Mouse (Mus musculus): Measurements from ENCODE around the gene C4bp. TPM values are rescaled to one million over a fixed set of nuclear protein-coding genes. Genes with fewer than 3 reads are reported as not detected.
A peak's percentile ranks its signal among the peaks of the same experiment; 100 is the strongest.
"Not testable (repeated sequence)": the region's sequence is repeated elsewhere in the genome, so short reads cannot be mapped to it uniquely, and the experiment has no call there.

Gene C4bp
- under 1 TPM in 1 of 2 experiments, not detected in 1; 0.23 TPM for total RNA-seq (2021)
- long read RNA-seq, experiment 1, result 0 reads
- long read RNA-seq, experiment 2, result 0 reads

DNA sequence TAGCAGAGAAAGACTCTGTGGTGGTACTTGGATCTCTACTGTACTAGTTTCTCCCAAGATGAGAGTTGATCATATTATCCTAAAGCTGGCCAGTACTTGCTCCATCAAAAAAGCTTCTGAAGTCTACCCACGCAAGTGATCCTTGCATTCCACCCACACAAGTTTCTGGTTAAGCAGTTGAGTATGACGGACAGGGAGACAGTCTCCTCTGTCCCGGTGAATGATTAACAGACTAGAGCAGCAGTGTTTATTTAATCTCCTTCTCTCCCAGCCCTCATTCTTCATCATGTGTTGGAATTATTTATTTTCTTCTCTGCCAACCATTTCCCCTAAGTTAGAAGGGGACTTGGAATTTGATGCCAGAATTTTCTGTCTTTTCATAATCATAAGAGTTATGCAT is at the start of gene C4bp:
C4bp (minus strand) TSS at position 179 of the 400 bp plus-strand sequence.
- DNase-seq (ENCODE audit: low spot score in 2 of 2), result no peak

DNA sequence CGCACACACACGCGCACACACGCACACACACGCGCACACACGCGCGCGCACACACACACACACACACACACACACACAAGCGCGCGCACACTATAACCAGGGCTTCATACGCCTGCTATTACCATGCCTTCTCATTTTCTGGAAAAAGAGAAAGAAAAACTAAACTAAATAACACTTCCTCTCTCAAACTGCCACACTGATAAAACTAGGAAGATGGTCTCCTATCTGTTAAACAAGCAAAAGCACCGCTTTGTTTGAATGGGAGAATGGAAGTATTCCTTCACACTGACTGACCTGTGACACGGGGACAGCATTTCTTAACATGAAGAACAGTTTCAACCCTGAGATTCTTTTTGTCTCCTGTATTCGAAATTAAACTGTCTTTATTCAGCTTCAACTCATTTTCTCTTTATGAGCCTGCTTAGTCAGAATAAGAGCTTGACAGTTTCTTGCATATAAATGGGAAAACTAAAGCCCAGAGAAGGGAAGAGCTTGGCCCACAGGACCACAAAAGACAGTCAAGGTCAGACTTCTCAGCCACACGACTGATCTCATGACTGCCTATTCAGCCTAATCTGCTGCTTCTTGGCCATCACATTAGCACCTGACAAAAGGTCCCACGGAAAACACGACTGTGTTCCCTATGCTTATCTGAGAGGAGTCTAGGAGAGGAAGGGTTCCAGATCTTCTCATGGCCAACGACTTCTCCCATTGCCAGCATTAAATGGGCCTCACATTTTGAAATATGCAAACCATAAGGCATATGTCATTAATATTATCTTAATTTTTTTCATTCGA is 49.0 kb upstream of the C4bp start:
- no peak for DNase-seq (ENCODE audit: low spot score in 2 of 2)

DNA sequence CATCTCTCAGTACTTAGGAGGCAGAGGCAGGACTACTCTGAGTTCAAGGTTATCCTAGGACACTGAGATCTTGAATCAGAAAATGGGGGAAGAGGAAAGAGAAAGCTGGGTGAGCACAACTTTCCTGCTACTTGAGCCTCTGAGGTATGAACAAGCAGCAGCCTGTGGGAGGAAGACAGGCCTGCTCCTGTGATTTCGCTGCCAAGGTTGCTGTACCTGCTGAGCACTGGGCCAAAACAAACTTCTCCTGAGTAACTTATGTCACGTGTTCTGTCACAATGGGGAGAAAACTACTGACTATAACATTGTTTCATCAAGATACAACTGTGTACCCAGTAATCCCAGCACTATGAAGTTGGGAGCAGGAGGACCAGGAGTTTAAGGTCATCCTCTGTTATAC is 42.2 kb upstream of the C4bp start:
- no peak for DNase-seq (ENCODE audit: low spot score in 2 of 2)

DNA sequence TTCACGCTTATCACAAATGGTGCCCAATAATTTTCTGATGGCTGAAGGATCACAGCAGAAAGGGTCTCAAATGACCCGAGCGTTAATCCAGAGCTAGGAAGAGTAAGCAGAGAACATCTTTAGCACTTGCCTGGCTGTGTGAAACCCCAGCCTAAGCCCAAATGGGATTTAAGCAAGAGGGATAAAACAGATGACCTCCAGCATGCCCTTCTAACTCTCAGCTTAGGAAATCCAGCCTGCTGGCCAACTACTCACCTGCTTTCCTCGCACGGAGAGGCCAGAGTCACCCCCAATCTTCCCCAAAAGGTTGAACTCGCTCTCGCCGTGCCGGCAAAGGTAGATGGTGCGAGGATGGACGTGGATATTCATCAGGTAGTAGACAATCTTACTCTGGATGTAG is 40.5 kb upstream of the C4bp start:
- DNase-seq (ENCODE audit: low spot score in 2 of 2), result no peak

DNA sequence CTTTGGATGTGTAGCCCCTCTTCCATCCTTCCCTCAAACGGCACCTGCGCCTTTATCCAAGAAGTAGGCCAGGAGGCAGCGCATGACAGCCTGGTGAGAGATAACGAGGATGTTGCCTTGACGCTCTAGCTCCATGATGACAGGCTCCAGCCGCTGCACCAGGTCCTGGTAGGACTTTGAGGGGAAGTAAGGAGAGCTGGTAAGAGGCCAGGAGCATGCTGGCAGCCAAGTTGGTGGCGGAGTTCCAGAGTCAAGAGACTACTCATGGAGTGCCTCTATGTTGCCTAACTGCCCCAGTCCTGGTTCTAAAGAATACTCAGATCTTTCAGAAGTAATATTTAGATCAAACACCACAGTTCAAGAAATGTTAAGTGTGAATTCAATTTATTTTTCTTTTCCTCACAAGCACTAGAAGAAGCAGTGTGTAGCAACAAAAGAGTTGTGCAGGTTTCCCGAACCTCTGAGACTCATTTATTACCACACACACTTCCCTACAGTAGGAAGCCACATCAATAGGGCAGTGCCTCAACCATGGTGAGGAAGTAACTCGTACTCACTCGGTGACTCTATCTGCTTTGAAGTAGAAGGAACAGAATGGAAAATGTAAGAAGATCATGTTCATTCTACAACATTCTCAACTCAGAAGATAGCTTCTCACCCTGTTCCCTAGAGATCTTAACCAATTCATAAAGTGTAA is 38.7 kb upstream of the C4bp start:
- no peak for DNase-seq (ENCODE audit: low spot score in 2 of 2)

DNA sequence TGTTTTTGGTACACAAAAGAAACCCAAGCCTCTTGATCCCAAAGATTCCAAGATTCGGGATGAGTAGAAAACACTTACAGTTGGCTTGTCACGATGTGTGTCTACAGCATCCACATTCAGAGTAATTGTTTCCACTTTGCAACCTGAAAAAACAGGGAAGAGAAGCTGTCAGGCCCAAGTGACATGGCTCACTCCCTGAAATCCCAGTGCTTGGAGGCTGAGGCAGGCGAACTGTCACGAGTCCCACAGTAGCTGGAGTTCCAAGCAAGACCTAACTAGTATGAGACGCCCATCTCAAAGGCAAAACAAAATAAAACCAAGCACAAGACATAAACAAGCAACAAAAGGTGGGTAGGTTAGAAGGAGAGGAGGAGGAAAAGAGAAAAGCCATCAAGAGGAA is 37.2 kb upstream of the C4bp start:
- no peak for DNase-seq (ENCODE audit: low spot score in 2 of 2)

DNA sequence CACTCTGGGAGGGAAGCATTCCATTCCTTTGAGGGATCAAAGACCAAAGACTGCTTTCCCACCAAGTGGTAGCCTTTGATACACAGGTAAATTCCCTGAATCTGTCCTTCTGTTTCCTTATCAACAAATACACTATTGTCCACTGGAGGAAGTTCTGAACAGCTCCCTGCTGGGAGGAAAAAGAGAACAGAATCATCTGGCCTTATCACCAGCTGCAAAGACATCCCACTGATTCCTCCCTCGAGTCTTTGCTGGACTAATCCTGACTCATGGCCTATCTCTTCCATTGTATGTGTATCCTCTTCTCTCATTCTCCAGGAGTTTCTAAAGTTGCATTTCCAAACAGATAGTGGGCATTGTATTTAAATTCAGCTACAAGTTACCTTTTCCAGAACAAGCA is 22.5 kb upstream of the C4bp start:
- DNase-seq (ENCODE audit: low spot score in 2 of 2), result no peak

DNA sequence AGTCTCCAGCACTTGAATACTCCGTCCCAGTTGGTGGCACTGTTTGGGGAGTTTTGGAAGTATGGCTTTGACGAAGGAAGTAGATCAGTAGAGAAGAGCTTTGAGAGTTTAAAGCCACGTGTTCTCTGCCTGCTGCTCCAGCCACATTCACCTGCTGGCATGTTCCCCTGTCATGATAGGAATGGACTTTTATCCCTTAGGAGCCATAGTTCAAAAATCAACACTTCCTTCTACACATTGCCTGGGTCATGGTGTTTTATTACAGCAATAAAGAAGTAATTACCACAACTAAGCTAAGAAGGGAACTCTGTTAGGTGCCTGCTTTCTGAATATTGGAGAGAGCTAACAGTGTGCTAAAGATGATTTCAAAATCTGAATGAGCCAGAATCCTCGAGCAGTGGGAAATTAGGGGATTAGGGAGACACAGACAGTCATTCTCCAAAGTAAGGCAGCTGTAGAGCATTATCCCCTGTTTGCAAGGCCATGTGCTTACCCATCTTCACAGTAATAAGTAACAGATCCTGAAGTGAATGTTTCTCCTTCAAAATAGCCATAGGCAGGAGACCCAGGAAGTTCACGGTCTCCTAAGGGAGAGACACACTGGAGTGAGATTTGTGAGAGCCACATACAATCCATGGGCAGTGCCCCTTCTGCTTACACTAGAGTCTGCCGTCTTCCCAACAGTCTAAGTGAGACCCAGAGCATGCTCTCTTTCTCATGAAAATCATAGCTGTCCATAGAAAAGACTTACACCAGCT is 20.4 kb upstream of the C4bp start:
- DNase-seq (ENCODE audit: low spot score in 2 of 2), result no peak

DNA sequence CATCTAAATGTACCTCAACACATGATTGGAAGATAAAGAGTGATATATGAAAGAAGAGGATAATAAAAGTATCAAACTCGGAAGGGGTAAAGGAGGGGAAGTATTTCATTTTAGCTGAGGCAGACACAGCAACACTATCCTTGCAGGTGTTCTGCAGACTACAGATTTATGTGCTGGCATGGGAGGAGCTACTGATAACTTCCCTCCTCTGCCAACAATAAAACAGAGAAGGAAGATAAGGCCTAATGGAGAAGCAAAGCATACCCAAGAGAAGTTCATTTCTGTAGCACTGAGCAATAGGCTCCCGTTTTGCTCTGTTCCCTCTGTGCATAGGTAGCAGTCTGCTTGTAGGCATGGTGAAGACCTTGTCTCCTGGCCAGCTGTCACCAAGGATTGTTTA is 19.6 kb upstream of the C4bp start:
- no peak for DNase-seq (ENCODE audit: low spot score in 2 of 2)

DNA sequence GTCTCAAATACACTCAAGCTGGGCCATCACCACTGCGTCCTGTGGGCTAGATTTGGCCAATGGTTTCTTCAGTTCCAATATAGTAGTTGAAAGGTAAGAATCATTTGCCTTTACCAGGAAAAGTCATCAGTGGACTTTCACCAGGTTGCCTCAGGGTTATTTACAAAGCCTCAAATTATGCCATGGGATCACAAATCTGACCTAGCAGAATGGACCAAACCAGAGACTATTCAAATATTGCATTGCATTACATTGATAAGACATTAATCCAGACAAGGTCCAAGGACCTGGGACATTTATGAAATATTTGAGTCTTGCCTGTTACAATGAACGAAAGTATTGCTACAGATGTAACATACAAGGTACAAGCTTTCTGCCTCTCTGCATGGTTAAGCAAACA is 17.1 kb upstream of the C4bp start:
- no peak for DNase-seq (ENCODE audit: low spot score in 2 of 2)

DNA sequence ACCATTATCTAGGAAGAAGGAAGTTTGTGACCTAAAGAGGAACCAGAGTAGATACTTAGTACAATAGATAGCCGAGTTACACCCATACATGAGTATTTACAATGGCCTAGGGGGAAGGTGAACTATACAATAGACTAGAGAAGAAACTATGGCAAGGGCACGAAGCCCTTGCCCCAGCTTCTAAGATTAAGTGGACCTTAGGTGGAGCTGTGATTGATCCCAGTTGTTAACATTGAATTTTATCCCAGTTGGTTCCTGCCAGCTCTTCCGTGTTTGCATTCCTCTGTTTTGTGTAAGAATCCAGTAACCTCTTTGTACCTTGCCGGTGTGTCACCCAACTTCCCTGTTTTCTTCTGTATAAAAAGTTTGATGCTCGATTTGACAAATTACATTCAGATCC is 2.1 kb upstream of the C4bp start:
- DNase-seq (ENCODE audit: low spot score in 2 of 2), result not testable (repeated sequence)

DNA sequence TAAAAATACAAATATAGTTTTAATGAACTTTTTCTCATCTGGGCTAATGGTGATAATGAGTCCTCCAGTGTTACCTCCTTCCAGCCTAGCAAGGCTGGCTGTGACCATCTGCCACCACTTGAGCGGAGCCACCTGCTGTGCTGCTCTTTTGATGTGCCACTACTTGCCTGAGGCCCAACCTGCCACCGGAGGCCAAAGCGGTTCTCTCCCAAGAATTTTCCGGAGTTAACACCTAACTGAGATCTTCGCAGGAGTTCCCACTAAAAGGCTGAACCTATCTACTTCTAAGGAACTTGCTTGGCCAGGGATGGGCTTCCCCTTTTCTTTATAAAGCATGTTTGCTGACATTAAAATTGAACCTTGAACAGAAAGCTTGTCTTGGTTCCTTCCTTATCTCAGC is 1.8 kb downstream of the C4bp start:
- not testable (repeated sequence) for DNase-seq (ENCODE audit: low spot score in 2 of 2)

DNA sequence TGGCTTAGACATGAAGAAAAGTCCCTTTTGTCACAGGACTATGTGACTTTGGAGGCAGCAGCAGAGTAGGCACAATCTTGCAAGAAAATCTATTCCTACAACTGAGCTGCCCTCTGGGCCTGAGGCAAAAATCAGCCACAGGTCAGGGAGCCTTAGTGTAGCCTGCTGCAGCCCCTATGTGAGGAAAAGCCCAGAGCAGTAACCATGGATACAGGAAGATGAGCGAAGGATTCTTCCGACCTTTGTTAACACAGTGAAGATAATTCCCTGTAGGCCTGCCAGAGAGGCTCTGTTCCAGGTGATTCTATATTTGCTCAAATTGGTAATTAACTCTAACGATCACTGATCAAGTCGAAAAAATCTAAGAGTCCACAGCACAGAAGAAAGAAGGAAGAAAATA is 17.3 kb downstream of the C4bp start:
- no peak for DNase-seq (ENCODE audit: low spot score in 2 of 2)

DNA sequence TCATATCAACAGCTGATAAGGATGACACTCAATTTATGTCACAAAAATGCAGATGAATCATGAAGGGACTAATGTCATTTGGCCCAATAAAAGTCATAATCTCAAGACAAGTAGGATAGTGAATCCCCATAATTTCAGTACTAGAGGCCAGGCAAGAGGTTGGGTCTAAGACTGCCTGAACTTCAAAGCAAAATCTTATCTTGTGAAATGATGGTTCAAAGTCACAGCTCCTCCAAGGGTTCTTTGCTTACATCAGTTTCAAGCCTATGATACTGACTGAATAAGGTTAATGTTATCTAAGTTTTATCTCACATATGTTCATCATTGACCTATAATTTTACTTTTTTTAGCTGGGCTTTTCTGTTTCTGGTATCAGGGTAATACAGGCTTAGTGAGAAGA is 20.5 kb downstream of the C4bp start:
- DNase-seq (ENCODE audit: low spot score in 2 of 2), result no peak

DNA sequence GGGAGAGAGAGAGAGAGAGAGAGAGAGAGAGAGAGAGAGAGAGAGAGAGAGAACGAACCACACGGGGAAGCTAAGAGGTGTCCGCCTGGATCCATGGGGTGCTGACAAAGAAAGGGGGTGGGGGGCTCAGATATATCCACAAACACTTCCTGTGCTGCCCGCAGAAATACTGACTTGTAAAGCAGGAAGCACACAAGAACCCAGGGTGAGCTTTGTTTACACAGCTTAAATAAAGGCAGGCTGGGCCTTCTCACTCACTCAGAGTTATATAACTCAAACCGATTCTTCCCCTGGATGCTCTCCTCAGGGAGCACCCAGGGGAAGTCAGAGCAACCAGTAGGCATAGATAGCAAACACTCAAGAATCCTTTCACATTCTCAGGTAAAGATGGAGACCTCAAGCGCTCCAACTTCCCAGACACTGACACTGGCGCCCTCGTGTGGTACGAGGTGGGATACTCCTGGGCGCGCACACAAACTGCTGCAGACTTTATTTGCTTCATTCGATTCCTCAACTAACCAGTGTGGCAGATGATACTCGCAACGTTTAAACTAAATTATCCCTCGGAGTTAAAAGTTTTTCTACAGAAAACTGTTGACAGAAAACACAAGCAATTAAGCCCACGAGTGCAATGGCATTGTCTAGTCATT is 27.5 kb downstream of the C4bp start:
- DNase-seq (ENCODE audit: low spot score in 2 of 2), result peak; percentile 47 to 70

DNA sequence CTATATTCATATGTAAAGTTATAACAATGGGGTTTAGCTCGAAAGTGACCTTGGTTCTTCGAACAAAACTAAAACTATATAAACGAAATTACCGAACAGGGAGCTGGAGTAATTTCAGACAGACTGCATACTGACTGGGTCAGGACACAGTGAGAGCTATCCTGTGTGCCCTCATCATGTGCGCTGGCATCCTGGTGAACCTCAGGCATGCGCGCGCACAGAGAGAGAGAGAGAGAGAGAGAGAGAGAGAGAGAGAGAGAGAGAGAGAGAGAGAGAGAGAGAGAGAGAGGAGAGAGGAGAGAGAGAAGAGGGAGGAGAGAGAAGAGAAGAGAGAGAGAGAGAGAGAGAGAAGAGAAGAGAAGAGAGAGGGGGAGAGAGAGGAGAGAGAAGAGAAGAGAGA is 28.1 kb downstream of the C4bp start:
- DNase-seq (ENCODE audit: low spot score in 2 of 2), result no peak

DNA sequence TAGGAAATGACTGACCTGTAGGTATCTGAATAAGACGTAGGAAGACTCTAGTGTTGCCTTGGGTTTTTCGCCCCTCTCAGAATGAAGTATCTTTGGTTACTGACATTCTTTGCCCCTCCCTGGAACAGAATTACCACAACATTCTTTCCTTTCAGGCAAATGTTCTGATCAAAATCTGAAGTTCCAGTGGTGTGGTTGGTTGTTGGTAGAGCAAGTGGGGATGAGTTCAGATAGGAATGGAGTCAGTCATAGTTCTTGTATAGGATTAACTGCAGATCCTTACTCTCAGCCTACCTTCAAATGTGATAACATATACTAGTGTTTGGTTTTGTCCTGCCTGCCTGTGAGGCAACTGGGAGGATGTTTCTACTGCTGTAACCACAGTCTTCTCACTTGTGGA is 31.9 kb downstream of the C4bp start, which contains the start of gene Zp3r:
Zp3r (minus strand) TSS at position 101 of the 400 bp plus-strand sequence.
- DNase-seq (ENCODE audit: low spot score in 2 of 2), result no peak

DNA sequence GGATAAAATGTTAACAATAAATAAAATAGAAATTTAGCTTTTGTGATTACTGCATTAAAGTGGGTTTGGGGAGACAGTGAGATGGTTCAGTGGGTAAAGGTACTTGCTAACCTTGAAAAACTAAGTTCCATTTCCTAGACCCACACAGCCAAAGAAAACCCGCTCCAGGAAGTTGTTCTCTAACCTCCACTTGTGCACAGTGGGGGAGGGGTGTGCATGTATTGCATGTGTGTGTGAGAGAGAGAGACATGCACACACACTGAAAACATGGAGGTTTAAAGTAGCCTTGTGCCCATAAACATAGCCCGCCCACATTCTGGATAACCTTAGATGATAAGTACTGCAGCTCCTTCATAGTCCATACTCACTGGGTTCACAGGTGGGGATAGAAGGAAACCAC is 65.1 kb downstream of the C4bp start:
- DNase-seq (ENCODE audit: low spot score in 2 of 2), result no peak

DNA sequence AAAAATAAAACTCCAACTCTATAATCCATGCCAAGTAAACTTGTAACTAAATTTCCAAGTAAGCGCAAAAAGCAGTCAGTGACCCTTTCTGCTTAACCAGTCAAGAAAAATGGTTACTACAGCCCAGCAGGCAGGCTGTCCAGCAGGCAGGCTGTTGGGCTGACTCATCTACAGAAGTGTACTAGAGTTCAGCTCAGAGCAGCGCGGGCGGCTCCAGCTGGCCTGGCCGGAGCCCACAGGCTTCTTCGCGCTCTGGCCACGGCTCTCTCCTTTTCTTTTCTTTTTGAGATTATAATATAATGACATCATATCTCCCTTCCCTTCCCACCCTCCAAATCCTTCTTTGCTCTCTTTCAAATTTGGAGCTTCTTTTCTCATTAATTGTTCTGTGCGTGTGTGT is 72.8 kb downstream of the C4bp start:
- DNase-seq (ENCODE audit: low spot score in 2 of 2), result no peak

Data from adrenal gland, adult 18-20 months (tissue).